Mouse (Mus musculus): Measurements from ENCODE around the gene Adh4. TPM values are rescaled to one million over a fixed set of nuclear protein-coding genes. Genes with fewer than 3 reads are reported as not detected.
"Not testable (repeated sequence)": the region's sequence is repeated elsewhere in the genome, so short reads cannot be mapped to it uniquely, and the experiment has no call there.

Gene Adh4
- total RNA-seq, 4 experiments from 2014 or later: not detected

- DNase-seq (ENCODE audit: low spot score): no peak
These were observed 28.2 kb downstream of the Adh4 start for GRCm38 (mm10) chr3:138443465-138443771.

- DNase-seq (ENCODE audit: low spot score): no peak
These were observed 33.0 kb downstream of the Adh4 start for GRCm38 (mm10) chr3:138448077-138448860.

GRCm38 (mm10) chr3:138452169-138452568 is 36.9 kb downstream of the Adh4 start:
- DNase-seq (ENCODE audit: low spot score): no peak

GRCm38 (mm10) chr3:138454234-138454633 is 39.0 kb downstream of the Adh4 start:
- no peak for DNase-seq (ENCODE audit: low spot score)

- no peak for DNase-seq (ENCODE audit: low spot score)
These were observed 39.6 kb downstream of the Adh4 start for GRCm38 (mm10) chr3:138454711-138455435.

GRCm38 (mm10) chr3:138458441-138458840 is 43.2 kb downstream of the Adh4 start:
- DNase-seq (ENCODE audit: low spot score): no peak

GRCm38 (mm10) chr3:138460260-138460659 is 45.0 kb downstream of the Adh4 start:
- no peak for DNase-seq (ENCODE audit: low spot score)

- no peak for DNase-seq (ENCODE audit: low spot score)
These were observed 46.6 kb downstream of the Adh4 start for GRCm38 (mm10) chr3:138461832-138462231.

GRCm38 (mm10) chr3:138463137-138463536 is 47.9 kb downstream of the Adh4 start:
- no peak for DNase-seq (ENCODE audit: low spot score)

GRCm38 (mm10) chr3:138463807-138464206 is 48.5 kb downstream of the Adh4 start:
- DNase-seq (ENCODE audit: low spot score): no peak

- no peak for DNase-seq (ENCODE audit: low spot score)
These were observed 49.4 kb downstream of the Adh4 start for GRCm38 (mm10) chr3:138464573-138465147.

GRCm38 (mm10) chr3:138466656-138467055 is 51.4 kb downstream of the Adh4 start:
- DNase-seq (ENCODE audit: low spot score): not testable (repeated sequence)

GRCm38 (mm10) chr3:138471066-138471465 is 55.8 kb downstream of the Adh4 start:
- no peak for DNase-seq (ENCODE audit: low spot score)

- no peak for DNase-seq (ENCODE audit: low spot score)
These were observed 64.2 kb downstream of the Adh4 start for GRCm38 (mm10) chr3:138479489-138479888.

Other genes with a start within 250 kb of the Adh4 start
- not detected for gene 4930579F01Rik, start 221.6 kb upstream of the Adh4 start, total RNA-seq (2022)
- under 1 TPM; 0.11 to 0.81 (median 0.47) TPM for gene Adh7, start 197.7 kb upstream of the Adh4 start, total RNA-seq (2022)
- 10 to 100 TPM; 26.8 to 55.8 (median 33.1) TPM for gene Adh1, start 154.5 kb upstream of the Adh4 start, total RNA-seq (2022)
- gene Adh6a, start 102.2 kb upstream of the Adh4 start, total RNA-seq (2022): not detected
- 1 to 10 TPM; 1.2 to 2.7 (median 1.6) TPM for gene Adh6b, start 73.7 kb upstream of the Adh4 start, total RNA-seq (2022)
- 10 to 100 TPM; 79.6 to 88.4 (median 83.5) TPM for gene Adh5, start 27.6 kb downstream of the Adh4 start, total RNA-seq (2022)
- gene Metap1, start 74.0 kb downstream of the Adh4 start, total RNA-seq (2022): 10 to 100 TPM; 38.3 to 41.3 (median 40.2) TPM
- 100 to 1,000 TPM; 177 to 243 (median 205) TPM for gene Eif4e, start 110.7 kb downstream of the Adh4 start, total RNA-seq (2022)